Mouse (Mus musculus): ENCODE data around the gene Ajm1. TPM values are rescaled to one million over a fixed set of nuclear protein-coding genes. Genes with fewer than 3 reads are reported as not detected.
"Not testable (repeated sequence)": the region's sequence is repeated elsewhere in the genome, so short reads cannot be mapped to it uniquely, and the experiment has no call there.

Gene Ajm1
- polyA plus RNA-seq, 1 experiment from 2014 or later, result 2.4 TPM

DNA sequence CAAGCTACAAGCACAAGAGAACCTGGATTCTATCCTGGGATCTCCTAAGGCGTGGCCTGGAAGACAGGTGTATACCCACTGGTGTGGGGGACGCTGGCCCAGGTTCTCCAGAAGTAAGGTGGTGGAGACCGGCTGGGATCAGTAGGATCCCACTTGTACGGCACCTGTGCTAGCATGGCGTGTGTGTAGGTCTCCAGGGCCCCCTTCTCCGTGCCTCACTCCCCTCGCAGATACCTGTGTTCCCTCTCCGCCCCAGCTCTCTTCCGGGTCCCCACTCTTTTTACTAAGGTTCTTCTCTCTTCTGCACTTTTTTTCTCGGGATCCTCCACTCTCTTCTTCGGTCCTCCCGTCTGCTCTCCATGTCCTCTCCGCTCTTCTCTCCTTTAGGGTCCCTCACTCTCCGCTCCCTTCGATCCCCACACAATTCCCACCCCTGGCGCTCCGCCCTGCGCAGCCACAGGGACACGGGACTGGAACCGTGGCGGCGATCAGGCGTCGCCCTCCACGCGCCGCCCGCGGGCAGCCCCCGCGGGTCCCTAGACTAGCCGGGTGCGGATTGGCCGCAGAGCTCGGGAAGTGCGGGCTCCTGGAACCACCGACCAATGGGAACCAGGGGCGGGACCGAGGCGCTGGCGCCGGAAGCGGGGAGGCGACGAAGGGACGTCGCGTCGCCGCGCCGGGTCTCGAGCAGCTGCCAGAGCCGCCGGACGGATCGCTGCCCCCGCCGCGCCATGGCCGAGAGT lies 24.2 kb downstream of the Ajm1 start, which contains the start of gene Edf1:
Gene Edf1 (plus strand): TSS at position 627 of the 743 bp plus-strand sequence.
- Histone ChIP-seq H3K4me3 (peak within 1 kb of the TSS; percentile 81), H3K27me3 (no peaks in the 10 kb centered on the region), H3K4me2 (replicated peaks) (peak within 1 kb of the TSS; percentile 81), H3K36me3 (peaks cover 24% of the 10 kb centered on the region), H3K4me1 (peaks cover 19% of the 10 kb centered on the region), H3K9me3 (replicated peaks) (no peaks in the 10 kb centered on the region), H3K9ac (peak within 1 kb of the TSS; percentile 94), H3K27ac (peak within 1 kb of the TSS; percentile 82)
- ATAC-seq (ENCODE audit: low FRiP score), result peak; percentile 98
- WGBS, result under 1% methylated on average over 61 of the region's 61 CpGs

DNA sequence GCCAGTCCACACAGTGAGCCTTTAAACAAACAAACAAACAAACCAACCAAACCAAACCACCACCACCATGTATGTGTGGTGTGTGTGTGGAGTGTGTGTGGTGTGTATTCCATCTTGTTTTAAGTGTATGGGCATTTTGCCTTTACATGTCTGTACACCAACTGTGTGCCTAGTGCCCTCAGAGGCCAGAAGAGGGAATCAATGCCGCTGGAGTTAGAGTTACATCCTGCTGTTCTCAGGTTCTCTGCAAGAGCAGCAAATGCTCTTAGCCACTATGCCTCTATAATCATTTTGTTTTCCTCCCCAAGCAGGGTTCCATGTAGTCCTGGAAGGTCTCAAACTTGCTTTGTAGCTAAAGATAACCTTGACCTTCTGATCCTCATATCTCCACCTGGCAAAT lies 25.3 kb downstream of the Ajm1 start:
- no peak overlapping the region for H3K4me3 ChIP-seq
- H3K27ac ChIP-seq, result no peak overlapping the region
- peaks cover 19% of the 10 kb centered on the region for H3K4me1 ChIP-seq
- 57% methylated on average over 1 of the region's 1 CpGs for WGBS
- peaks cover 13% of the 10 kb centered on the region for H3K36me3 ChIP-seq
- H3K9ac ChIP-seq, result no peak overlapping the region
- H3K27me3 ChIP-seq, result no peaks in the 10 kb centered on the region
- ATAC-seq (ENCODE audit: low FRiP score), result no peak
- peak overlapping the region; percentile 81 for H3K4me2 ChIP-seq (replicated peaks)
- no peaks in the 10 kb centered on the region for H3K9me3 ChIP-seq (replicated peaks)

DNA sequence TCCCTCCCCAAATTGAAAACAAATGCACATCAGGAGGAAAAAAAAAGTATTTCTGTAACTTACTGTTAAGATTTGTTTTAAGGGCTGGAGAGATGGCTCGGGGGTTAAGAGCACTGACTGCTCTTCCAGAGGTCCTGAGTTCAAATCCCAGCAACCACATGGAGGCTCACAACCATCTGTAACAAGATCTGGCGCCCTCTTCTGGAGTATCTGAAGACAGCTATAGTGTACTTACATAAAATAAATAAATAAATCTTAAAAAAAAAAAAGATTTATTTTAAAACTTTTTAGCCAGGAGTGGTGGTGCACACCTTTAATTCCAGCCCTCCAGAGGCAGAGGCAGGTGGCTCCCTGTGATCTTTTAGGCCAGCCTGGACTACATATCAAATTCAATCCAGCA lies 26.1 kb downstream of the Ajm1 start:
- H3K9me3 ChIP-seq (replicated peaks); H3K9ac ChIP-seq; H3K27me3 ChIP-seq; H3K4me3 ChIP-seq; H3K27ac ChIP-seq; H3K4me2 ChIP-seq (replicated peaks); H3K36me3 ChIP-seq; ATAC-seq (ENCODE audit: low FRiP score): not testable (repeated sequence)
- 49% methylated on average over 2 of the region's 2 CpGs for WGBS
- H3K4me1 ChIP-seq, result peaks cover 19% of the 10 kb centered on the region

DNA sequence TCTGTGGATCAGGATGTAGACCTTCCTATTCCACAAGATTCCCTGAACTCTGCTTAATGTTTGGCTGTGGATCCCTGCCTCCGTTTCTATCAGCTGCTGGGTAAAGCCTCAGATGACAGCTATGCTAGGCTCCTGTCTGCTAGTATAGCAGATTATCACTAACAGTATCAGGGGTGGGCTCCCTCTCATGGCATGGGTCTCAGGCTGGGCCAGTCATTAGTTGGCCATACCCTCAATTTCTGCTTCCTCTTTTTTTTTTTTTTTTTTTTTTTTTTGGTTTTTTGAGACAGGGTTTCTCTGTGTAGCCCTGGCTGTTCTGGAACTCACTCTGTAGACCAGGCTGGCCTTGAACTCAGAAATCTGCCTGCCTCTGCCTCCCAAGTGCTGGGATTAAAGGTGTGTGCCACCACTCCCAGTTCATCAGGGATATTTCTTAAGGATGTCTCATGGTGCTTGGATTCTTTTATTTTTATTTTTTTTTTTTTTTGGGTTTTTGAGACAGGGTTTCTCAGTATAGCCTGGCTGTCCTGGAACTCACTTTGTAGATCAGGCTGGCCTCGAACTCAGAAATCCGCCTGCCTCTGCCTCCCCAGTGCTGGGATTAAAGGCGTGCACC lies 28.3 kb downstream of the Ajm1 start:
- not testable (repeated sequence) for H3K27ac ChIP-seq
- WGBS, result 81% methylated on average over 4 of the region's 4 CpGs

DNA sequence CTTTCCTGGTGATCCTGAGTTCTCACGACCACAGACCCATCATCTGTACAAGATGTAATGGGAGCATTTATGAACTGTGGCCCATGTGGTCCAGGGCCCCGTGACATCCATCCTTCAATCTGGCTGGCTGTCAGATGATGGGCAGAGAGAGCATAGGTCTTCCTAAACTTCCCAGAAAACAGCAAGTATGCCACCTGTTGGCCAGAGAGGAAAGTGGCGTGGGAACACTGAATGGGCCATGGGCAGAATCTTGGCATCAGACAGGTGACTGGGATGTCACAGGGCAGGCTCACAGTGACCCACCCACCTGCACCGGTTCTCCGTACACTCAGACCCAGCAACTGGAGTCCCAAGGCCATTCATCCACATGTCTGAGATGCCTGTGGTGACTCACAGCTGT lies 30.4 kb downstream of the Ajm1 start:
- 37% methylated on average over 5 of the region's 5 CpGs for WGBS

More for the DNA sequence above, 28.3 kb downstream of the Ajm1 start:
- not testable (repeated sequence) for H3K9me3 ChIP-seq (replicated peaks); ATAC-seq (ENCODE audit: low FRiP score); H3K36me3 ChIP-seq; H3K4me1 ChIP-seq; H3K9ac ChIP-seq; H3K4me3 ChIP-seq; H3K27me3 ChIP-seq; H3K4me2 ChIP-seq (replicated peaks)

DNA sequence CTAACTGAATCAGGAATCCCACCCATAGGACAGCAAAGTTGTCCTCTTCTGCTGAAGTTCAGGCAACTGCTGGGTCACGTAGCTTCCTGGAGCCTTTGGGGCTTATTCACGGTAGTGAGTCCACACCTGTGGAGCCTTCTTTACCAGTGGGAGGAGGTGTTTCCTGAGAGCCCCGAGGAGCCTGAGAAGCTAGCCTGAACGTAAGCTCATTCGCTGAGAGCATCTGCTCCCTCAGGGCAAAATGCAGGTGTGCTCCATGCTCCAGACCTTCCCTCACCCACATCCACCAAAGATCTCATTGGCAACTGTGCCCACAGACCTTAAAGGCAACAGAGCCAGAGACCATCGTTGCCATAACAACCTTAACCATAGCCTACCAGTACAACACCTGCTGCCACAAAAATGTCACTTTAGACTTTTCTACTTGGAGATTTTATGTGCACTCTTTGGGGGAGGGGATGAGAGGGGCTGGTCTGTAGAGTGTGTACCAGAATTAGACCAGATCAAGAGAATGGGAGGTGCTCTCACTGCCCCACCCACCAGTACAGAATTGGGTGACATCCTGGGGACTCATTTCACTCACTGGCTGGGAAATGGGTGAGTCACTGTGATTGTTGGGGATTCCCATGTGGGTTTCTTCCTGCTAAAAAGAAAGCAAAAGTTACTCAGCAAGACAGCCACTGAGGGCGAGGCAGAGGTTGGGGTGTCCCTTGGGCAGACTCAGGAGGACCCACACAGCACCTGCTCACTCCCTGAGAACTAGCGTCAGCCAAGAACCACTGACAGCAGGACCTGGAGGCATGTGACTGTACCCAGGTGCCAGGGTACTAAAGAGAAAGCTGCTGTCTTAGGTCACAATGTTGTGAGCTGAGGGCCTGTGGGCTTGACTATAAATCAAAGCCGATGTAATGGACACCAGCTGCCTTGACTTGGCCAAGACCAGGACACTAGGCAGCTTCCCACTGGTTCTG lies 32.3 kb downstream of the Ajm1 start:
- H3K36me3 ChIP-seq, result no peaks in the 10 kb centered on the region
- H3K4me2 ChIP-seq (replicated peaks), result no peak overlapping the region
- no peak overlapping the region for H3K27ac ChIP-seq
- no peaks in the 10 kb centered on the region for H3K9me3 ChIP-seq (replicated peaks)
- H3K4me1 ChIP-seq, result peaks cover 16% of the 10 kb centered on the region
- H3K27me3 ChIP-seq, result no peaks in the 10 kb centered on the region
- ATAC-seq (ENCODE audit: low FRiP score), result no peak
- 78% methylated on average over 9 of the region's 9 CpGs for WGBS
- no peak overlapping the region for H3K9ac ChIP-seq
- no peak overlapping the region for H3K4me3 ChIP-seq

More for the DNA sequence above, 30.4 kb downstream of the Ajm1 start:
- Histone ChIP-seq H3K4me1 (peaks cover 4% of the 10 kb centered on the region), H3K9ac (no peak overlapping the region), H3K27ac (no peak overlapping the region), H3K27me3 (no peaks in the 10 kb centered on the region), H3K4me2 (replicated peaks) (no peak overlapping the region), H3K36me3 (no peaks in the 10 kb centered on the region), H3K9me3 (replicated peaks) (no peaks in the 10 kb centered on the region), H3K4me3 (no peak overlapping the region)
- no peak for ATAC-seq (ENCODE audit: low FRiP score)

DNA sequence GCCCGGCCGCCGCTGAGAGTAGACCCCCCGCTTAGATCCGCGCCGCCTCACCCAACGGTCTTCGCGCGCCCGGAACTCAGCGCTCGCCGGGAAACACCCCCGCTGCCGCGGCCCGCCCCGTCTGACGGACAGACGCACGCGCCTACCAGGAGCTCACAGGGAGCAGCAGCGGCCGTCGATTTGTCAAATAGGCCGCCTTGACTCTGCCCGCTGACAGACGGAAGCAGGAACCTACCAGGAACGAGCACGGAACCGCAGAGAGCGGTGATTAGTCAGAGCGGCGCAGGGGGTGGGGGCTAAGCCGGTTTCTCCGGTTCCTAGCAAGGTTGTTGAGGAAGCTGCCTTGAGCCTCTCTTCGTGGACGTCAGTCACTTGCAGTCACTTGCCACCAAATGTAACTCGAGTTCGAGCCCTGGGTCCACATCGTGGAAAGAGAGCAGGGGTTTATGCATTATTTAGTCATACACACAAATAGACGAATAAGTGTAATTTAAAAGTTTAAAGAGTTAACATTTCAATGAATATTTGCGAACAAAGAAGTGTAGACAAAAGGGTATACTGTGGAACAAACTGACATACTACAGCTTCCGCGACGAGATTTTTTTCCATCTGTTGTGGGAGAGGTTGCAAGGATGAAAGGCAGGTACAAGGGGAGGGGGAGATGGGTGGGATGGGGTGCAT lies 34.6 kb downstream of the Ajm1 start, which contains the start of gene Traf2:
Gene Traf2 (minus strand): TSS at position 130 of the 681 bp plus-strand sequence.
- 3% methylated on average over 48 of the region's 48 CpGs for WGBS
- no peaks in the 10 kb centered on the region for H3K36me3 ChIP-seq
- peak within 1 kb of the TSS; percentile 52 for H3K27ac ChIP-seq

DNA sequence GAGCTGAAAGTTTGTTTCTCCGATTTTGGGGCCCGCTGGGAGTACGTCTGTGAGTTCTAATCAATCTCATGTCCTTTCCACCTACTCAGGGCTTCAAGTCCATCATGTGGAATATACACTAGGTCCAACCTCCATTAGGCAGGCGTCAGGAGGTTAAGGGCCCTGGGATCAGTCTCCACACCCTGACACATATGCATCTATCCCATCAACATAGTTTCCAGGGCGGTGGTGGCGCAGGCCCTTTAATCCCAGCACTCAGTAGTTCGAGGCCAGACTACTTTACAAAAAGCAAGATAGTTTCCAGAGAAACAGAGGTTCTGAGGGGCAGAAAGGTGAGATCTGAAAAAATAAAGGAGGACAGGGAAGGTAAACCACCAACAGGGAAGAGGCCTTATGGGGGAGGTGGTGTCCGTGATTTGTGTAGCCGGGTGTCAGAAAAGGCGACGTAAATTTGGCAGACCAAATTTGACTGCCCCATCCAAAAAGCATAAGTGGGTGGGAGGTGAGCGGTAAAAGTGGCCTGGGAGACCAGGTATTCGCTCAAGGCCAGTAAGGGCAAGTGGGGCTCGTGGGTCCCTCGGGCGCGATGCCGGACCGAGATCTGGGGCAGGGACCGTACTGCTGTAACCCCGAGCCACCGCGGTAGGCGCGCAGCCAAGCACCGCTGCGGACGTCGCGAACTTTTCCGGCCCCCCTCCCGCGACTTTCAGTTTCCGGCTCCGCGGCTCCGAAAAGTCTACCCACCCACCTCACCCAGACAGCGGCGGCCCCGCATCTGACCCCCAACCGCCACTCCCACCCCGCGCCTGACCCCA lies 35.4 kb downstream of the Ajm1 start:
- Histone ChIP-seq H3K27me3 (no peaks in the 10 kb centered on the region), H3K4me3 (peak overlapping the region; percentile 69), H3K4me2 (replicated peaks) (peak overlapping the region; percentile 71), H3K4me1 (peaks cover 20% of the 10 kb centered on the region), H3K27ac (peak overlapping the region; percentile 52; the same call in 1 of the 2 replicates), H3K9ac (peak overlapping the region; percentile 75), H3K36me3 (no peaks in the 10 kb centered on the region), H3K9me3 (replicated peaks) (no peaks in the 10 kb centered on the region)
- ATAC-seq (ENCODE audit: low FRiP score), result peak; percentile 79
- WGBS, result 11% methylated on average over 36 of the region's 43 CpGs

More for the DNA sequence above, 34.6 kb downstream of the Ajm1 start, which contains the start of gene Traf2:
- Histone ChIP-seq H3K9ac (peak within 1 kb of the TSS; percentile 75), H3K9me3 (replicated peaks) (no peaks in the 10 kb centered on the region), H3K4me2 (replicated peaks) (peak within 1 kb of the TSS; percentile 71), H3K27me3 (no peaks in the 10 kb centered on the region), H3K4me3 (peak within 1 kb of the TSS; percentile 69), H3K4me1 (peaks cover 16% of the 10 kb centered on the region)
- peak; percentile 99 for ATAC-seq (ENCODE audit: low FRiP score)

DNA sequence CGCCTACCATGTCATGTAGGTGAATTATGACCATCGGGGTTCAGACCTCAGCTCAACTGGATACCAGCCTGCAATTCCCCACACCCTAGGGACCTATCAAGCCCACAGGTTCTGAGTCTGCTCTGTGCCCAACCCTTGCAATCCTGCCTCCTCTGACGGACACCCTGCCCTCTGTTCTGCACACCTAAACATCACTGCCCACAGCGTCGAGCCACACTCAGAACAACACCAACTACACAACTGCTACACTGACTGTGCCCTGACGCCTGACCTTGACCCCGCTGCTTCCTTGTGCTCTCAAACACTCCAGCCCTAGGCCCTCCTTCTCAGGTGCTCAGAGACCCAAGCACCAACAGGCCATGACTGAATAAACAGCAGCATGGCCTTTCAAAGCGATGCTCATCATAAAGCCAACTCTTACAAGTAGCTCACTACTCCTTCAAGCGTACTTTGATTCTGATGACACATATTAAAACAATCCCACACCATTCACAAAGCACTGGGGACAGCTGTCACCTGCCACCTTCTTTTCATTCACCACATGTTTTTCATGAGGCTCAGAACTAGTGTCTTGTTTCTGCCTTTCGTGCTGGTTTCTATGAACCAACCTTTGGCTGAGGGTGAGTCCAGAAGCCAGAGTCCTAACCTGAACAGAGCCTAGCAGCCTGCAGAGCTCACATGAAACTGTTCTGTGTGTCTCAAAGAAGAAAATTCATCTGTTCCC lies 39.8 kb downstream of the Ajm1 start:
- Histone ChIP-seq H3K9ac (no peak overlapping the region), H3K9me3 (replicated peaks) (no peaks in the 10 kb centered on the region), H3K36me3 (peaks cover 9% of the 10 kb centered on the region), H3K4me3 (no peak overlapping the region), H3K27ac (no peak overlapping the region), H3K4me1 (peaks cover 17% of the 10 kb centered on the region), H3K27me3 (no peaks in the 10 kb centered on the region), H3K4me2 (replicated peaks) (no peak overlapping the region)
- 88% methylated on average over 10 of the region's 10 CpGs for WGBS
- no peak for ATAC-seq (ENCODE audit: low FRiP score)

DNA sequence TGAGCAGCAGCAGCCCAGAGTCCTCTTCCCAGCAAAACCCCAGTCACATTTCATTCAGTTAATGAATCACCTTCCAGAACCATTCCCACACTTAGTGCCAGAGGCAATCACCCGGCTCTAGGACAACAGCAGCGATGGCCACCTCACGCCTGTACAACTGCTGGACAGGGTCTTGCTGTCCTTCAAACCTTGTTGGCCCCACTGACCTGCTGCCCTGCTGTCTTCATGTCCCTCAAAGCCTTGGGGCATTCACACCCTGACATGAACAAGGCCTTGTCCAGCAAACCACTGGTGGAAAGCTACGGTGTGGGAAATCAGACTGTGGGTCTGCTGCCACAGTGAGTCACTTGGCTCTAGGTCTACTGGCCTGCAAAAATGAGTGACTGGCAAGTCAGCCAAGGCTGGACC lies 41.0 kb downstream of the Ajm1 start:
- Histone ChIP-seq H3K9ac (no peak overlapping the region), H3K9me3 (replicated peaks) (no peaks in the 10 kb centered on the region), H3K27ac (no peak overlapping the region), H3K4me1 (peaks cover 10% of the 10 kb centered on the region), H3K4me3 (no peak overlapping the region), H3K36me3 (peaks cover 19% of the 10 kb centered on the region), H3K27me3 (no peaks in the 10 kb centered on the region), H3K4me2 (replicated peaks) (no peak overlapping the region)
- 91% methylated on average over 4 of the region's 4 CpGs for WGBS
- ATAC-seq (ENCODE audit: low FRiP score), result no peak

Data from hindbrain, embryonic 12.5 days (tissue).